Comparison of ENCODE assay signal across 8 mouse cellular contexts in genomic region chr5:149678990-149679348, GRCm38 (mm10). TPM values are rescaled to one million over a fixed set of nuclear protein-coding genes. Genes with fewer than 3 reads are reported as not detected.
A peak's percentile ranks its signal among the peaks of the same experiment; 100 is the strongest.
DNase-seq lines count a peak whose midpoint lies in the region; ATAC-seq and TF ChIP-seq lines count a peak whose summit lies in the region.

No protein-coding gene starts in this region.

- H3K27ac ChIP-seq in kidney, postnatal 0 days, result no peak overlapping the region
- H3K27ac ChIP-seq in hindbrain, embryonic 11.5 days (ENCODE audit: low read depth, low read length), result no peak overlapping the region

- peak; percentile 29 for ATAC-seq in kidney, postnatal 0 days (replicated peaks; ENCODE audit: low FRiP score, low read depth)
- no peak; the same call in 1 of the 2 replicates for ATAC-seq in hindbrain, embryonic 11.5 days (ENCODE audit: low FRiP score)
- ATAC-seq in megakaryocyte progenitor cell, adult 5-6 weeks (replicated peaks; ENCODE audit: poor library complexity), result peak; percentile 8

- no peaks in the 10 kb centered on the region for H3K27me3 ChIP-seq in kidney, postnatal 0 days (ENCODE audit: insufficient read depth, low read length)
- H3K27me3 ChIP-seq in hindbrain, embryonic 11.5 days (ENCODE audit: control insufficient read depth, insufficient read depth, low read length), result no peaks in the 10 kb centered on the region

- peak overlapping the region; percentile 80 for H3K4me3 ChIP-seq in kidney, postnatal 0 days (replicated peaks; ENCODE audit: low read depth, low read length)
- peak overlapping the region; percentile 62 for H3K4me3 ChIP-seq in hindbrain, embryonic 11.5 days (ENCODE audit: low read depth, low read length)

- peak overlapping the region; percentile 86 for H3K9ac ChIP-seq in kidney, postnatal 0 days (ENCODE audit: low read depth, low read length)
- peak overlapping the region; percentile 78 for H3K9ac ChIP-seq in hindbrain, embryonic 11.5 days (ENCODE audit: low read depth, low read length)

- H3K36me3 ChIP-seq in kidney, postnatal 0 days (ENCODE audit: insufficient read depth, low read length), result no peaks in the 10 kb centered on the region
- H3K36me3 ChIP-seq in hindbrain, embryonic 11.5 days (ENCODE audit: control insufficient read depth, insufficient read depth, low read length), result no peaks in the 10 kb centered on the region

- no peak for TF ChIP-seq CTCF in kidney, postnatal 0 days (IDR thresholded peaks at IDR 0.05; ENCODE audit: low read depth)

- WGBS in kidney, postnatal 0 days, result 5% methylated on average over 15 of the region's 15 CpGs
- 0% methylated on average over 15 of the region's 15 CpGs for WGBS in hindbrain, embryonic 11.5 days

- H3K9me3 ChIP-seq in kidney, postnatal 0 days (replicated peaks; ENCODE audit: low read length), result no peaks in the 10 kb centered on the region
- H3K9me3 ChIP-seq in hindbrain, embryonic 11.5 days (ENCODE audit: control insufficient read depth, low read length), result no peaks in the 10 kb centered on the region

- DNase-seq in kidney, postnatal 0 days (ENCODE audit: low spot score), result no peak
- DNase-seq in kidney, adult 11 months, result no peak
- DNase-seq in cerebellum, adult 9-11 months, result peak; percentile 25
- DNase-seq in hindbrain, embryonic 11.5 days (ENCODE audit: low spot score), result no peak
- no peak for DNase-seq in retina, postnatal 1 day
- DNase-seq in thymus, postnatal 0 days (ENCODE audit: low spot score), result no peak
- DNase-seq in kidney, postnatal 36 days, result no peak

- peaks cover 11% of the 10 kb centered on the region for H3K4me1 ChIP-seq in kidney, postnatal 0 days (replicated peaks; ENCODE audit: insufficient read depth, low read length)
- H3K4me1 ChIP-seq in hindbrain, embryonic 11.5 days (replicated peaks; ENCODE audit: control insufficient read depth, insufficient read depth, low read length), result peaks cover 8% of the 10 kb centered on the region

- H3K4me2 ChIP-seq in kidney, postnatal 0 days (ENCODE audit: low read length), result peak overlapping the region; percentile 91
- peak overlapping the region; percentile 87 for H3K4me2 ChIP-seq in hindbrain, embryonic 11.5 days (replicated peaks; ENCODE audit: low read depth, low read length)

RNA-seq across cellular contexts. Expression of gene B3glct, which starts 0.9 kb away (rescaled TPM):
- polyA plus RNA-seq in kidney, postnatal 0 days (2015; fragmentation: Nextera tagmentation; extraction: Ambion mirVana), result 15.4 and 16.3 TPM in 2 replicates
- 15.3 and 15.8 TPM in 2 replicates for polyA plus RNA-seq in hindbrain, embryonic 11.5 days (2014; fragmentation: Nextera tagmentation; extraction: Ambion mirVana)
- 8.9 and 10.9 TPM in 2 replicates for total RNA-seq in megakaryocyte progenitor cell, adult 5-6 weeks (2015)
- 5.9 and 9.7 TPM in 2 replicates for total RNA-seq in megakaryocyte progenitor cell, adult 5-6 weeks (2017)
- 6.2 and 7.5 TPM in 2 replicates for polyA plus RNA-seq in thymus, postnatal 0 days (2015; fragmentation: Nextera tagmentation; extraction: Ambion mirVana)

RNA-seq across cellular contexts. Expression of gene Hsph1, which starts 42.8 kb away (rescaled TPM):
- 25.0 and 27.4 TPM in 2 replicates for polyA plus RNA-seq in kidney, postnatal 0 days (2015; fragmentation: Nextera tagmentation; extraction: Ambion mirVana)
- polyA plus RNA-seq in hindbrain, embryonic 11.5 days (2014; fragmentation: Nextera tagmentation; extraction: Ambion mirVana), result 118 and 126 TPM in 2 replicates
- total RNA-seq in megakaryocyte progenitor cell, adult 5-6 weeks (2015), result 70.9 and 82.2 TPM in 2 replicates
- 39.1 and 39.6 TPM in 2 replicates for total RNA-seq in megakaryocyte progenitor cell, adult 5-6 weeks (2017)
- 19.1 and 27.7 TPM in 2 replicates for polyA plus RNA-seq in thymus, postnatal 0 days (2015; fragmentation: Nextera tagmentation; extraction: Ambion mirVana)
